Mouse (Mus musculus): ENCODE results near the gene Sema6d.
"Not testable (repeated sequence)": the region's sequence is repeated elsewhere in the genome, so short reads cannot be mapped to it uniquely, and the experiment has no call there.

Sema6d gene

GRCm38 (mm10) chr2:124298872-124299271 lies 209.1 kb downstream of the Sema6d start:
- DNase-seq = no peak

GRCm38 (mm10) chr2:124308605-124309004 lies 218.8 kb downstream of the Sema6d start:
- no peak for DNase-seq

GRCm38 (mm10) chr2:124309361-124310128 lies 219.8 kb downstream of the Sema6d start:
- DNase-seq = no peak

- DNase-seq = no peak
These were observed 232.9 kb downstream of the Sema6d start for GRCm38 (mm10) chr2:124322528-124323215.

GRCm38 (mm10) chr2:124324107-124324724 lies 234.4 kb downstream of the Sema6d start:
- no peak for DNase-seq

GRCm38 (mm10) chr2:124329473-124330130 lies 239.8 kb downstream of the Sema6d start:
- no peak for DNase-seq

GRCm38 (mm10) chr2:124332890-124333289 lies 243.1 kb downstream of the Sema6d start:
- DNase-seq = no peak

- not testable (repeated sequence) for DNase-seq
These were observed 244.9 kb downstream of the Sema6d start for GRCm38 (mm10) chr2:124334655-124335054.

- DNase-seq = no peak
These were observed 248.5 kb downstream of the Sema6d start for GRCm38 (mm10) chr2:124338296-124338695.

GRCm38 (mm10) chr2:124354191-124354590 lies 264.4 kb downstream of the Sema6d start:
- DNase-seq = no peak

GRCm38 (mm10) chr2:124354716-124355115 lies 264.9 kb downstream of the Sema6d start:
- DNase-seq = no peak

GRCm38 (mm10) chr2:124369291-124369690 lies 279.5 kb downstream of the Sema6d start:
- DNase-seq = no peak

- DNase-seq = peak; percentile 28
These were observed 280.2 kb downstream of the Sema6d start for GRCm38 (mm10) chr2:124369991-124370390.

- DNase-seq = no peak
These were observed 281.6 kb downstream of the Sema6d start for GRCm38 (mm10) chr2:124371363-124371762.

GRCm38 (mm10) chr2:124385053-124385452 lies 295.3 kb downstream of the Sema6d start:
- no peak for DNase-seq

- DNase-seq = no peak
These were observed 296.0 kb downstream of the Sema6d start for GRCm38 (mm10) chr2:124385722-124386121.

GRCm38 (mm10) chr2:124388269-124388668 lies 298.5 kb downstream of the Sema6d start:
- no peak for DNase-seq

GRCm38 (mm10) chr2:124396733-124397132 lies 307.0 kb downstream of the Sema6d start:
- DNase-seq = no peak

GRCm38 (mm10) chr2:124397304-124397703 lies 307.5 kb downstream of the Sema6d start:
- DNase-seq = no peak

- DNase-seq = peak; percentile 5
These were observed 309.8 kb downstream of the Sema6d start for GRCm38 (mm10) chr2:124399611-124400010.

GRCm38 (mm10) chr2:124401727-124402380 lies 312.1 kb downstream of the Sema6d start:
- DNase-seq = peak; percentile 21

GRCm38 (mm10) chr2:124403571-124403970 lies 313.8 kb downstream of the Sema6d start:
- no peak for DNase-seq

- no peak for DNase-seq
These were observed 314.2 kb downstream of the Sema6d start for GRCm38 (mm10) chr2:124403981-124404380.

All from cerebellum, adult 9-11 months (tissue).